Mouse (Mus musculus) spleen, postnatal 14 days (tissue): ENCODE data around the gene Olfr622.

Experiments used
- DNase-seq, 2 experiments: peaks; one replicate each; pipeline ENCODE4 v3.0.0; 2021 to 2022; ENCODE audit warnings: low spot score in 2 of 2

Olfr622 gene

DNA sequence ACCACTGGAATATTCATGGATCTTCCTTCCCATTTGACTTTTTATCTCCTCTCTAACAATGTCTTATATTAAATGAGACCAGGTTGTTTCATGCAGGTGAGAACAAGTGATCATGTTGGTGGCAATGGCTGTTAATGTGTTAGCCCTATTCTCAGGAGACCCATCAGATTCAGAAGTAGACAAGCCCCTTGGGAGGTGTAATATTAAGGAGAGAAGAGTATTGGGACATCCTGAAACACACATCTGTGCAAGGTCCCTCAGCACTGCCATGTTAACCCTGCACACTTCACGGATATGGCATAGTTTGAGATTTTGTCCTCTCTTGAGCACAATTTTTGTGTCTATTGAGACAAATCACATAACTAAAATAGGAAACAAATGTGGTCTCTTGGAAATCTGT is at the start of gene Olfr622:
Gene Olfr622 (minus strand): TSS at position 101 of the 400 bp plus-strand sequence.
- DNase-seq = no peak

DNA sequence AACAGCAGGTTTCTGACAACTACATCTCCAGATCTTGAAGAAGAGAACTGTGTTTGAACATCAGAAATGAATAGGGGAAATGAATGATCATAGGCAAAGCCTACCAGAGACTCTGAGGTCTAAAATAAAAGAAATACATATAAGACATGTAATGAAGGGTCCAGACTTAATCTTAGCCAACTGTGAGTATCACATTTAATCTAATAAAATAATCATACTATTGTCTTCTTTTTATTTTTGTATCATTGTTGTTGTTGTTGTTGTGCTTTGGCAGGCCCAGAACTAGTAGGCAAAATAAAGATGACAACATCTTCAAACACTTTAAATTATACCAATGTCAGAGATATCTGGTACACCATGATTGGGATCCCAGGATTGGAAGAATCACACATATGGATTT is 39.9 kb upstream of the Olfr622 start, which contains the start of gene Olfr625-ps1:
Gene Olfr625-ps1 (plus strand): TSS at position 301 of the 400 bp plus-strand sequence.
- no peak for DNase-seq

DNA sequence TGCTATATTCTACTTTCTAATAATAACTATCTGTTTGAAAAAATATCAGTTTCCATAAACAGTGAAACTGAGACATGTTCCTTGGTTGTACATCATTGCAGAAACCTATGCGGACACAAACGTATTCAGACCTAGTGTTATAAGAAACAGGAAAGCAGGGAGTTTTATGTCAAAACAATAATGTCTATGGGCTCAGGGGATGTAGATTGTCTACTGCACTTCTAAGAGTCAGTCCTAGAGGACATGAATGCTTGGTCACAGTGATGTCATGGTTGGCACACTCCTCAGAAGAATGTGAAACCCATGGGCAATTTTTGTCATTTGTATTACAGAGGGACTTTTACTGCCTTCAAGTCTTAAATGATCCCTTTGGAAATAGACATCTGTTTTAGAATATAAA is 28.6 kb upstream of the Olfr622 start, which contains the start of gene Olfr624:
Gene Olfr624 (minus strand): TSS at position 101 of the 400 bp plus-strand sequence.
- no peak for DNase-seq

DNA sequence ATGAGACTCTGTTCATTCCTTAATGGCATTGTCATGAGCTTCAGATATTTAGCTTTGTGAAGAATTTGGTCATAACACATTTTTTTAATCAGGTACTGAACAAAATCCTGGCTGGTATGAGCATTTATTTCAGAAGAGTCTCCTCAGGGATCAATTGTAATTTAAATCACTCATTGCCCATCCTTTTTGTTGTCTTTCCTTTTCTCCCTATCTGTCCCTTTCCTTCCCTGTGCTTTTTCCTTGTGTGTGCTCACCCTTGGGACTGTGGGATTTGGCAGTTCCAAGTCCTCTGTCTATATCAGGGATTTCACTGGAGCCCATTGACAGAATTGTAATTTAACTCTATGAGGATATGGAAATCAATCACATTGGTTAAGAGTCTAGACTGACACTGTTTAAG is 21.1 kb upstream of the Olfr622 start, which contains the start of gene Olfr623:
Gene Olfr623 (minus strand): TSS at position 101 of the 400 bp plus-strand sequence.
- no peak for DNase-seq

DNA sequence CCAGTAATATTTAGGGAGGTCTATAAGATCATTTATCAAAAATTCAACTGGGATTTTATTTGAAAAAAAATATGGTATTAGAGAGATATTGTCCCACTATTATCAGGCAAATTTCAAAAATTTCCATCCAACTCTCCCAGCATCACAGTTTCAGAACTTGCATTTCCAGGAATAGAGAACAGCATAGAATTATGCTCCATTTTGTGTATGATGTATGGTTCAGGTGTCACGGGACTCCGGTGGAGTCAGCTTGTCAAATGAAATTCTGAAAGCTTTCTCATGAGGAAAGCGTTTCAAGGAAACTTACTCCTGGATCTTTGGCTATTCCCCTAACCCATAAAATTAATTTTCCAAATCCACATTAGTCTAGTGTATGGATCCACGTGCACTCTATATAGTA is 1.6 kb upstream of the Olfr622 start:
- DNase-seq = no peak

DNA sequence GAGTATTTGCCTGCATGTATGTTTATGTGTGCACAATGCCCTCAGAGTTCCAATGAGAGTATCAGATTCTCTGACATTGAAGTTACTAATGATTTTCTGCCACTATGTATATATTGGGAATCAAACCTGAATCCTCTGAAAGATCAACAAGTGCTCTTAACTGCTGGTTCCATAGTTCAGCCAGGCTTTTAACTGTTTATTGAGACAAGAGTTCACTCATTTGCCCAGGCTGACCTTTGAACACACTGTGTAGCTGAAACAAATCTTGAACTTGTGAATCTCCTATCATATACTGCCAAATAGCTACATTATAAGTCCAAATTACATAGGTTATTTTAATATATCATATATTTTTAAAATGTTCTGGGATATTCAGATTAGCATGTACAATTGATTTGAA is 5.7 kb downstream of the Olfr622 start:
- no peak for DNase-seq

DNA sequence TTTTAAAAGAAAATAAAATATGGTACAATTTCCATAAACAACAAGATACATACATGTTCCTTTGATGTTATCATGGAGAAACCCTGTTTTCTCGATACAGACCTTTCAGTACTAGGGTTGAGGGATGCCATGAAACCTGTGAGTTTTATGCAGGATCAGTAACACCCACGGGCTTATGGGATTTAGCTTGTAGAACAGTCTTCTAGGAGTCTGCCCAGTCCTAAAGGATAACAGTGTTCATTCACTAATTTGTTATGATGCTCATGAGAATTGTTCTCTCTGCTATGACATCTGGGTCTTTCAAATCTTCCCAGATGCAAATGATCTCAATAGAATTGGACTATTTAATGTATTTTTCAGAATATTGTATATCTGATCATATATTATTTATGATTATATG is 30.1 kb downstream of the Olfr622 start, which contains the start of gene Olfr620:
Gene Olfr620 (minus strand): TSS at position 101 of the 400 bp plus-strand sequence.
- no peak for DNase-seq

DNA sequence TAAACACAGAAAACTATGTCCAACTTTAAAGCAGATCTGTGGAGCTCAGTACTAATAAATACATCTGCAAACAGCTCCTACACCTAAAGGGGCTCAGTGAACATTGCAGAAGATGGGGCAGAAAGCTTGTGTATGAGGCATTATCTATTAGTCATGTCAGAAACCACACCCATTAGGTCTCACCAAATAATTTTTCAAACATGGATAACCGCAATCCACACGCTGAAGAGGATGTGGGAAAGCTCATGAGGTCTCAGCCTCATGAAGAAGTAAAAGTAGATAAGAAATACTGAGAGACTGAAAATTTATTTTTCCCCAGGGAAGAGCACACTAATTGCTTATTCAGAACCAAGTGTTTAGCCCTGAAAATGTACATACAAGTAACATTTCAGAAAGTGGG is 35.1 kb downstream of the Olfr622 start:
- DNase-seq = no peak

DNA sequence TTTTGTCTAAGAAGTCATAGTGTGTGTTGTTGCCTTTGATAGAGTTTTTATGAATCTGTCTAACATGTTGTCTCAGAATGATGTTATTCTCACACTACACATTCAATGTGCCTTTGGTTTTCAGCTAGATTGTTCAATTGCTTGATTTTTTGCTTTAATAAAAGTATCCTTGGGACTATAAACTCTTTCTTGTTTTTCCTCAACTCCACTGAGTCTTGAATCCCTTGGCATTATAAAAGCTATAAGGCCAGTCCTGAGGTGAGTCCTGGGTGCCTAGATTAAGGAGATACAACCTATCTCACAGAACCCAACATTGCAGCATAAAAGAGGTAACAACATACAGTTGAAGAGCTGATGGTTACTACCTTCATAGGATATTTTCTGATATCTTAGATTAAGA is 42.2 kb downstream of the Olfr622 start, which contains the start of gene Olfr619:
Gene Olfr619 (plus strand): TSS at position 301 of the 400 bp plus-strand sequence.
- no peak for DNase-seq

DNA sequence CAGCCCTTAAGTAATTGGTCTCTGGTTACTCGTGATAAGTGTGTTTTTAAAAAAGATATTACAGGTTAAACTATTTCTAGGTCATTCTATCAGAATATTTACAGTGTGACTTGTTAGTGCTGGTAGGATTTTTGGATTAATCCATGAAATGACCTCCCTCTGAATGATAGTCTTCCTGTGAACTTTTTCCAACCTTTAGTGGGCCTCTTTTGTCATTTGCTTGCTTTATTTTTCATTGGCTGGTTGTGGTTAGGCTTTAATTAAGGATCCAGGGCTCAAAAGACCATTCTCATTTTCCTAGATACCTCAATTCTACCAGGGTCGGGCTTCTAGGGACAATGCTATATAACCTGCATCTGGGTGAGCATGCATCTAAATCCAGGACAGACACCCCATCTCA is 52.7 kb downstream of the Olfr622 start, which contains the start of gene Olfr618:
Gene Olfr618 (plus strand): TSS at position 301 of the 400 bp plus-strand sequence.
- no peak for DNase-seq
